Mouse (Mus musculus) layer of hippocampus, adult 2 months (tissue): ENCODE data around the gene Casp12. TPM values are rescaled to one million over a fixed set of nuclear protein-coding genes. Genes with fewer than 3 reads are reported as not detected.

ENCODE experiments used
- DNase-seq, 2 experiments: peaks; one replicate each; pipeline ENCODE4 v3.0.0; 2022; ENCODE audit warnings: low spot score in 2 of 2
- H3K27ac ChIP-seq: fragments of 200-600 bp; 2 replicates; pipeline ENCODE4 v1.8.1; 2022
- H3K4me3 ChIP-seq: fragments of 200-600 bp; 2 replicates; pipeline ENCODE4 v1.8.1; 2022; ENCODE audit warnings: mild to moderate bottlenecking
- CTCF ChIP-seq: fragments of 200-600 bp; conservative IDR thresholded peaks from 2 replicates; pipeline ENCODE4 v1.8.1; 2022; ENCODE audit warnings: antibody characterized with exemption, mild to moderate bottlenecking, moderate library complexity
- long read RNA-seq, 2 experiments: library from polyadenylated mRNA; stranded (forward); transcript quantifications; one replicate each; pipeline ENCODE4 v2.0.0; 2021; ENCODE audit warnings: borderline mapping rate in 2 of 2
- total RNA-seq, 2 experiments: library from RNA; stranded (reverse); gene quantifications; 2 replicates each; pipeline ENCODE4 v1.2.3; 2021

Casp12 gene
- total RNA-seq: 1 to 10 TPM in 1 of 2 experiments, under 1 TPM in 1; 0.59 to 1.7 TPM
- long read RNA-seq, experiment 1, partial matches to known transcripts: 0 of 1 reads
- long read RNA-seq, experiment 1, other reads (novel, unspliced or antisense): 1 of 1 reads
- long read RNA-seq, experiment 2: 0 reads

- Histone ChIP-seq H3K4me3 (peak within 1 kb of the TSS; percentile 33; the same call in 1 of the 2 replicates), H3K27ac (peak within 1 kb of the TSS; percentile 48; the same call in 1 of the 2 replicates)
- no peak for TF ChIP-seq CTCF
- no peak for DNase-seq
Measured at GRCm38 (mm10) chr9:5345291-5345898, at the start of gene Casp12. TSS of gene Casp12 (plus strand) at chr9:5345430.

- no peak for DNase-seq
- H3K4me3 ChIP-seq: no peak overlapping the region
- TF ChIP-seq CTCF: no peak
Measured at GRCm38 (mm10) chr9:5296354-5297237, 48.6 kb upstream of the Casp12 start.

GRCm38 (mm10) chr9:5298329-5299131 lies 46.7 kb upstream of the Casp12 start, which contains the start of gene Casp1:
TSS of gene Casp1 (plus strand) at chr9:5298517.
- DNase-seq: no peak
- no peak for TF ChIP-seq CTCF
- Histone ChIP-seq H3K4me3 (peak within 1 kb of the TSS; percentile 19), H3K27ac (no peak within 1 kb of the TSS)

More at GRCm38 (mm10) chr9:5296354-5297237, 48.6 kb upstream of the Casp12 start:
- no peak overlapping the region for H3K27ac ChIP-seq

GRCm38 (mm10) chr9:5299132-5299381 lies 46.2 kb upstream of the Casp12 start:
- H3K27ac ChIP-seq: no peak overlapping the region
- no peak for DNase-seq
- H3K4me3 ChIP-seq: no peak overlapping the region
- TF ChIP-seq CTCF: no peak

- TF ChIP-seq CTCF: no peak
- no peak within 1 kb of the TSS for H3K27ac ChIP-seq
- peak within 1 kb of the TSS; percentile 20; the same call in 1 of the 2 replicates for H3K4me3 ChIP-seq
- DNase-seq: no peak
Measured at GRCm38 (mm10) chr9:5308561-5308960, 36.7 kb upstream of the Casp12 start, which contains the start of gene Casp4. TSS of gene Casp4 (plus strand) at chr9:5308828.

- no peak for DNase-seq
- Histone ChIP-seq H3K4me3 (no peak overlapping the region), H3K27ac (no peak overlapping the region)
- no peak for TF ChIP-seq CTCF
Measured at GRCm38 (mm10) chr9:5310112-5310511, 35.1 kb upstream of the Casp12 start.

GRCm38 (mm10) chr9:5311435-5311834 lies 33.8 kb upstream of the Casp12 start:
- no peak for DNase-seq
- TF ChIP-seq CTCF: no peak
- H3K4me3 ChIP-seq: no peak overlapping the region
- no peak overlapping the region for H3K27ac ChIP-seq

- TF ChIP-seq CTCF: no peak
- Histone ChIP-seq H3K4me3 (no peak overlapping the region), H3K27ac (no peak overlapping the region)
- no peak for DNase-seq
Measured at GRCm38 (mm10) chr9:5328204-5328603, 17.0 kb upstream of the Casp12 start.

- H3K4me3 ChIP-seq: no peak overlapping the region
- no peak overlapping the region for H3K27ac ChIP-seq
- TF ChIP-seq CTCF: no peak
- DNase-seq: no peak
Measured at GRCm38 (mm10) chr9:5332441-5332840, 12.8 kb upstream of the Casp12 start.

GRCm38 (mm10) chr9:5333422-5333821 lies 11.8 kb upstream of the Casp12 start:
- TF ChIP-seq CTCF: no peak
- no peak for DNase-seq
- no peak overlapping the region for H3K27ac ChIP-seq
- no peak overlapping the region for H3K4me3 ChIP-seq

- DNase-seq: no peak
- TF ChIP-seq CTCF: no peak
- Histone ChIP-seq H3K27ac (no peak overlapping the region), H3K4me3 (no peak overlapping the region)
Measured at GRCm38 (mm10) chr9:5343092-5343491, 2.1 kb upstream of the Casp12 start.

- TF ChIP-seq CTCF: no peak
- no peak overlapping the region for H3K27ac ChIP-seq
- no peak overlapping the region for H3K4me3 ChIP-seq
- no peak for DNase-seq
Measured at GRCm38 (mm10) chr9:5344090-5344489, 1.1 kb upstream of the Casp12 start.

- no peak for TF ChIP-seq CTCF
- no peak overlapping the region for H3K27ac ChIP-seq
- DNase-seq: no peak
- no peak overlapping the region for H3K4me3 ChIP-seq
Measured at GRCm38 (mm10) chr9:5347381-5347780, 2.2 kb downstream of the Casp12 start.
